Mouse (Mus musculus): Measurements from ENCODE around the gene Hs2st1. TPM values are rescaled to one million over a fixed set of nuclear protein-coding genes. Genes with fewer than 3 reads are reported as not detected.

The Hs2st1 gene
- total RNA-seq, 2 experiments from 2014 or later, result 62.0 to 62.4 TPM

DNA sequence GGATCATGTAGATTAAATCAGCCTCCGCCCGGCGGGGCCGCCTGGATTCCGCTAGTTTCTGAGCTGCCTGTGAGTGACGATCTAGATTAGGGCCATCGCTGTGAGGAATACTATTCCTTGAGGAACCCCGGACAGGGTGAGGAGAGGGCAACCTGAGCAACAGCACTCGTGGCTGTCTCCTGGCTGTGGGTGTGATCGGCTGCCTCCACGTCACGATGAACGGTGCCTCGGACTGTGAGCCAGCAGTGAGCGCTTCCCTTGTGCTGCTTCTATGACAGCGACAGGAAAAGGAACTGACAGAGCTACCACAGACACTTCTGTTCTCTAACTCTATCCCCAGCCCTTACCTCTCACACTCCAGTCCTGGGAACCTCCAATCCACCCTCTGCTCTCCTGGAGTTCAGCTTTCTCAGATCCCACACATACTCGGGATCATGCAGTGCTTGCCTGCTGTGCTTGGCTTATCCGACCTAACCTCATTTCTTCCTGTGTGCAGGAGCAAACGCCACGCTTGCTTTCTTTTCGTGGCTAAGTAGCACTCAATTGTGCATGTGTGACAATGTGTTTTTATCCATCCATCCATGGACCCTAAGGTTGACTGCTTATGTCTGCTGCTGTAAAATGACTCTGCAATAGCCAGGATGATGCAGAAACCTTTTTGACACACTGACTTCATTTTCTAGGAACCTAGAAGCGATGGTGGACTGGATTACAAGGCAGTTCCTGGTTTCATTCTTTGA is 8.3 kb downstream of the Hs2st1 start:
- peak in 1 of 2 experiments; percentile 37 for DNase-seq (ENCODE audit: extremely low spot score in 1 of 2, low spot score in 2 of 2)
- intact Hi-C loops (cut with DNase I), result no loop called here

DNA sequence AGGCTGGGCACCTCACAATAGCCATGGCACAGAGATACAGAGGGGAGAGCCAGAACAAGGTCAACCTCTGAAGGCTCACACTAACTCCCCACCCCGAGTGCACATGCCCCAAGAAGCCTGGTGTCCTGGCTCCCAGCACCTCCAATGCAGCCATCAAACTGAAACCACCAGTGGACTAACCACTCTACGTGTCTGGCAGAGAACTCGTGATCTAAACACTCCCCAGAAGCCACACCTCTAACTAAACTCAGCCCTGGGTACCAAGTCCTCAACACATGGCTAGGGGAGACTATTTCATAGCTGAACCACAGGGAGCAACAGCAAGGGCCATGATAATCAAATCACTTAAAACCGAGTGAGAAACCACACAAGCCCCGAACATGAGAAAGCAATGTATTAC is 11.7 kb downstream of the Hs2st1 start:
- intact Hi-C loops (cut with DNase I), result no loop called here
- DNase-seq (ENCODE audit: extremely low spot score in 1 of 2, low spot score in 2 of 2), result no peak

DNA sequence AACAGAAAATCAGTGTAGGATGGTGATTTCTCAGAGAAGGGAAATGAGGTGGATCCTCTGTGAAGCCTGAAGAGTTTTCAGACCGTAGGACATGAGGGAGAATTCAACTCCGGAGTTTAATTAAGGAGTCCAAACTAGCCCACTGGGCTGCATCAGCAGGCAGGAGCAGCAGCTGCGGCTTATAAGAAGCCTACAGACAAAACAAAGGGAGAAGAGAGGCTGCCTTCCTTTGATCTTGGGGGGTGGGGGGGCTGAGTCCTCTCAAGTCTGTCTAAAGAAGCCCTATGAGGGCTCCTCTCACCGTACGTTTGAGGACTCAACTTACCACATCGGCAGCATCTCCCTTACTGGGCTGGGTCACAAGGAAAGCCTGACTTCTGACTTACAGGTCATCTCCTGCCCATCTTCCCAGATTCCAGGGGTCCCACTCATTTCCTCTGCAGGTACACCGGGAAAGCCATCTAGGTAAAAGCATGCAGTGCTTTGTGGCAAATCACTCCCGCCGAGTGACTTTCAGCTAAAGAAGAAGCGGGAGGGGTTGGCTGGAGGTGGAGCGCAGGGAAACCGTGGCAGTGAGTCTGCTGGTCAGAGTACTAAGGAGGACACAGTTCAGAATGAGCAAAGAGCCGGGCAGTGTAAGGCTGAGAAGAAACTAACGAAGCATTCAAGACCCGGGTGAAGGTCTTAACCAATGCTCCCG is 13.2 kb downstream of the Hs2st1 start:
- no peak for DNase-seq (ENCODE audit: extremely low spot score in 1 of 2, low spot score in 2 of 2)
- intact Hi-C loops (cut with DNase I), result no loop called here

DNA sequence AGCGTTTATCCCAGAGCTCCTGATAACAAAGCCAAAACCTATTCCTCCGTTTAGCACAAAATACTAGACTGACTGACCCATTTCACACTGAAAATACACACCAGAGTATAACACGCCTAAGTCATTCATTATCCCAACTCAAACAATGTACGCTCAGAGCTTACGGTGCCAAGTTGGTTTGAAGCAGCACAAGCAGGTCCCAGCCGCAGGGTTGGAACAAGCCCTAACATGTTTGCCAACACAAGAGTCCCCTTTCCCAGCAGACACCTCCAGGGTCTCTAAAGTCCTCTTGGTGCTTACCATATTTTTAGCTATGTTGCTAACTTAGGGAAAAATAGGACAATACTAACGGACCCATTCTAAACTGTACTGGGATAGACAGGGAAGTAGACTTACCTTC is 14.8 kb downstream of the Hs2st1 start:
- no peak for DNase-seq (ENCODE audit: extremely low spot score in 1 of 2, low spot score in 2 of 2)
- intact Hi-C loops (cut with DNase I), result no loop called here

DNA sequence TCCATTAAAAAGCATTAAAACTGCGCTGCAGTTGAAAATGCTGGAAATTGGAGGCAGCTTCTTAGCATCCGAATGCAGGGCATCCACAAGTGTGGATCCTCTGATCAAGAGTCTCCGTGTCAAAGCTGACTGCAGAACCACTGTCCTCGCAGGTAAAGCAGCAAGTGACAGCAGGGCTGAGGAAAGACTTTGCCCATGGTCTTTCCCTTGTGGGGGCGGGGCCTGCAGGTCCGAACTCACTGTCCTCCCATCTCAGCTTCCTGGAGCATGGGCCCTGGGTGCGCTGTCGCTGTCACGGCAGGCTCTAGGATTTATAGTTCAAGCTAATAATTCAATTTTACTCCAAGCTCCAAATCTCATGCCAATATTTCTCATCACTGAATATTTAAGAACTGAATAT is 15.5 kb downstream of the Hs2st1 start:
- no peak for DNase-seq (ENCODE audit: extremely low spot score in 1 of 2, low spot score in 2 of 2)
- intact Hi-C loops (cut with DNase I), result no loop called here

DNA sequence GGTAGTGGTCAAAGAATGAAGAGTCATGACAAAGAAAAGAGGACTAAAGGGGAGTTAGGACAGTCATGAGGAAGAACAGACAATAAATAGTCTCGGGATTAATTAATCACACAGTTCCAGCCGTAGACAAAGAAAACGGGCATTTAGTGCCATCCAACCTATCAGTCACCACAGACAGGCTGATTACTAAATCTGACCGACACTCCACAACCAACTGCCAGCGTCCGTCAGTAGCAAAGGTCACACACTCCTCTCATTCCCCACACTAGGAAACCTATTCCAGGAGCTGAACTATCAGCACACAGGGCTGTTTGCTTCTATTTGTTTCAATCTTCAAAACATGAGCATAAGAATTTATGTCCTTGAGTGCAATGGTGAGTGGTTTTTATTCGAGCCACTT is 16.0 kb downstream of the Hs2st1 start:
- intact Hi-C loops (cut with DNase I), result no loop called here
- no peak for DNase-seq (ENCODE audit: extremely low spot score in 1 of 2, low spot score in 2 of 2)

DNA sequence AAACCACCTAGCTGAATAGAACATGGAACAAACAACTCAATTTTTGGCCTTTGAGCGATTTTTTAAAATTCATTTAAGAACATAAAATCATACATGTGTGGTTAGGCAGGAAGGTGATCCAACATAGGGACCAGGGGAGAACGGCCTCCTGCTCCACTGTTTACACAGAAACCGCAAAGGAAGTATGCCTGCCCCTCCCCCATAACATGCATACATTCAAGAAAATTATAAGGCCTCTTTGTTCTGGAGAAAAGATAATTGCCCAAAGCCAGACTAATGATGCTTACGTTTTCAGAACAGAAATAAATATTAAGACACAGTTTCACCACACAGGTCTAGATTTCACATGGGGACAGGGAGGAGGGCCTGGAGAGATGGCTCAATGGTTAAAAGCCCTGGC is 18.6 kb downstream of the Hs2st1 start:
- DNase-seq (ENCODE audit: extremely low spot score in 1 of 2, low spot score in 2 of 2), result no peak
- intact Hi-C loops (cut with DNase I), result no loop called here

DNA sequence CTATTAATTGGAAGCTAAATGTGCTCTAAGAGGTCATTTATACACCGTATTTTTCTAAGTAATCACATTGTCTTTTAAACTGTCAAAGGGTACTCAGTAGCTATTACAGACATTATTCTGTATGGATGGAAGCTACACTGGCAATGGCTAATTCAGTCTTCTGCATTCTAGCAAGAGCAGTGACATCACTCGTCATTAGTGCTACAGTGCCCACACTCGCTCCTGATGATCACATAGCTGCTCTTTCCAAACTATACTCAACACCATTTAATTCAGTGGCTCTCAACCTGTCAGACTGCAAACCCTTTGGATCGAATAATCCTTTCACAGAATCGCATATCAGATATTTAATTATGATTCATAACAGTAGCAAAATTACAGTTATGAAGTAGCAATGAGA is 19.3 kb downstream of the Hs2st1 start:
- intact Hi-C loops (cut with DNase I), result no loop called here
- DNase-seq (ENCODE audit: extremely low spot score in 1 of 2, low spot score in 2 of 2), result no peak

DNA sequence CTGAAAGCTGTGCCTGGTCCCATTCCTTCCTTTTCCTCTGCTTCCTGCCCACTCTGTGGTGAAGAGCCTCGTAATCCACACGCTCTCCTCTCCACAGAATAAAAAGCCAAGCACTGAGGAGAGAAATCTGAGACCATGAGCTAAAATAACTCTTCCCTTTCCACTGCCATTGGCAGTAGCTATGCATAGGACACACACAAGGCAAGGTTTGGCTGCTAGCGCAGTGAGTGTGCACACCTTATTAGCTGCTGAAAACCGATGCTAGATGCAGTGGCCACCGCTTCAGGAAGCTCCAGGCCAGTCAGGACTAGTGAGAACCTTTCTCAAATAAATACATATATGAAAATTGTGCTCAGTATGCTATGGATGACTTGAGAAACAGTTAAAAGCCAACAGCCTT is 19.9 kb downstream of the Hs2st1 start:
- intact Hi-C loops (cut with DNase I), result no loop called here
- DNase-seq (ENCODE audit: extremely low spot score in 1 of 2, low spot score in 2 of 2), result no peak

DNA sequence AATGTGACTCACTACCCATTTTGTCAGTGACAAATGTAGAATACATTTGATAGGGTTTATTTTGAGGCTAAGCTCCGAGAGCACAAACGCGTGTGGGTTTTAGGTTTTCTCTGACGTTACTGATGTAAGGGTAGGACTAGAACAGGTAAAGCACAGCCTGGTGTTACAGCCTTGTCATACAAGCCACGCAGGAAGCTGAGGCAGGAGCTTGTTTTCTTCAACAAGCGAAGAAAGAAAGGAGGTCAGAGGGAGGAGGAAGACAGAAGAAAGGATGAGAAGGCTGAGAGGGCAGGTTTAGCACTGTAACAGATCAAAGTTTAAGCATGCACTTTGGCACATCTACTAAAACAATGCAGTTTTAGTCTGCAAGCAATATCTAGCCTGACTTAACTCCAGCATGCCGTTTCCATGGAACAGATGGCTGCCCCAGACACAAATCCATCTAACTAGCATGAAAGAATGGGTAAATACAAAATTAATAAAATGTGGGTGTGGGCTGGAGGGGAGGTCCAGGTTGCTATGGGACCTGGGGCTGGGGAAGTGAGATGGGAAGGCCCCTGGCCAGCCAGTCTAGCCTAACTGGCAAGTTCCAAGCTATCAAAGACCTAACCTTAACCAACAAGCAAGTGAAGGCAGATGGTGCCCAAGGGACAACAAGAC is 21.7 kb downstream of the Hs2st1 start:
- intact Hi-C loops (cut with DNase I), result no loop called here
- DNase-seq (ENCODE audit: extremely low spot score in 1 of 2, low spot score in 2 of 2), result no peak

DNA sequence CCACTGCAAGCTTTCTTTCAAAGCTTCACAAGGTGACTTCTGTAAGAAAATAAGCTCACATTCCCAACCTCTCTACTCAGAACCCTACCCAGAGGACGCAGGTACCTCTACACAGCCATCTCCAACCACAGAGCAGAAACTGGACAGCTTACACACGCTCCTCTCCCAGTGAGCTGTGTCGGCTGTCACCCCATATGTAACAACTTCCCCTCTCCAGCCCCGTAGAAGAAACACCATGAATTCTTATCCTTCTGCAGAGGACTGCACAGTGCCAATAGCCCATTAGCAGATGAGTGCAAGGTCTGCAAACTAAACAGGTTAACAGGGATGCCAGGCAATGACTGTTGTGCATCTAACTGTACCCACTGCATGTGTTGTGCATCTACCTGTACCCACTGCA is 23.5 kb downstream of the Hs2st1 start:
- DNase-seq (ENCODE audit: extremely low spot score in 1 of 2, low spot score in 2 of 2), result no peak
- intact Hi-C loops (cut with DNase I), result no loop called here

DNA sequence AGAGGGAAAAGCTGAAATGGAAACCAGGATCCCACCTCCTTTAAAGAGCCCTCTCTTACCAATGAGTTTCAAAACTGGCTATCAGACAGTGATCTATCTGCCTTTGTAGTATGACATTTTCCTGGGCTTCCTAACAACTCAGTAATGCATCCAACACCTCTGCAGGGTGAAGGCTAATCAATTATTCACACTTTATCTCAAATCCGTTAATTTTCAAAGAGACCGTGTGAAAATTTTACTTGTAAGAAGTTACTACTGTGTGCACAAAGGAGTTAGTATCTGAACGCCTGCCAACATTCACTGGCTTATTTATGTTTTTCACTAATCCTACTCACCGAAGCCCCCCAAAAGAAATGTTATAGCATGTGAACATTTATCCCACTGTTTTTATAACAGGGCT is 24.1 kb downstream of the Hs2st1 start:
- DNase-seq (ENCODE audit: extremely low spot score in 1 of 2, low spot score in 2 of 2), result no peak
- intact Hi-C loops (cut with DNase I), result no loop called here

DNA sequence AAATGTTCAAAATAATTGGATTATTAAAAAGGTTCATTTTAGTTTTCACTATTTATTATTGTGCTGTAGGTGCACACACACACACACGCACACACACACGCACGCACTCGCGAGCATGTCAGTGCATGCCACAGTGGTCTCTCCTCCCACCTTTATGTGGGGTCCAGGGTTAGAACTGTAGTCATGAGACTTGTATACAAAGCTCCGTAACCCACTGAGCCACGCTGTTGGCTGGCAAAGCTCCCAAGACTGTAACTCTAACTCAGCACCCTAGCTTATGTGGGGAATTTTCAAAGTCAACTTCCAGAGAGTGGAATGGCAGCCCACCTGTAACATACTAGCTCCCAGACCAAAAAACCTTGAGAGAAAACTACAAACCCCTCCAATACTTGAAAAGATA is 24.8 kb downstream of the Hs2st1 start:
- intact Hi-C loops (cut with DNase I), result no loop called here
- DNase-seq (ENCODE audit: extremely low spot score in 1 of 2, low spot score in 2 of 2), result no peak

DNA sequence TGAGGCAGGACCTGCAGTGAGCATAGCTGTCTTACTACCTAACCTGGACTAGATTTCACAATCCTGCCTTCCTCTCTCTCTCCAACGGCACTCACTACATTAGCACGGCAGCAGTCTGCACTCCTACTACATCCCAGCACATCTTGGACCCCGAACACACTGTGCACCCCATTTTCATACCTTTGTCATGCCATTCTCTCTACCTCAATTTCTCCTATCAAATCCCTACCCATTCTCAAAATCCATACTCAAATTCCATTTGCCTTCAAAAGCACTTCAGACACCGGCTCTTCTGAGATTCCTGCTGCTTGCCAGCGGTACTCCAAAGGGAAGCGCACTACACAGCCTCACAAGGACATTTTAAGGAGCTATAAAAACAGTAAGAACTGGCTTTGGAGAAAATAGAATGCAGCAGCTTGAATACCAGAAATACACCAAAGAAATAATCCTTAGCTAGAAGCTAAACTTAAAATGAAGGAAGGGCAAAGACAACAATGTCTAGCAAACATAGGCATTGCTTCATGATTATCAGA is 28.0 kb downstream of the Hs2st1 start:
- DNase-seq (ENCODE audit: extremely low spot score in 1 of 2, low spot score in 2 of 2), result no peak
- intact Hi-C loops (cut with DNase I), result no loop called here

DNA sequence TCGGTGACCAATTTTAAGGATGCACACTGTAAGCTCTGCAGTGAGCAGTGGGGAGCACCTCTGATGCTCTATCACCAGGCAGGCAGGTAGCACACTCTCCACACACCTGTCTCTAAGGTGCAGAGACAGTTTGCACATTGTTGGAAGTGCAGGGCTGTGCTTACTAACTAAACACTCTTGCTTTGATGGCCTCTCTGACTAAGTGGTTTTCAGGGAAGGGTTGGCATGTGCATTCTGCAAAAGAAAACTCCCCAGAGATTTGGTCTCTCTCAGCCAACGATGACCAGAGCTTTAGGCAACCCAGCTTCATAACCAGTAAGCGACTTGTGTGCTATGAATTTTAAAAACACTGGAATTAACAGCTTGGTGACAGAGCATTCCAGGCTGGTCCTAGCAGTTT is 29.2 kb downstream of the Hs2st1 start:
- intact Hi-C loops (cut with DNase I), result no loop called here
- no peak for DNase-seq (ENCODE audit: extremely low spot score in 1 of 2, low spot score in 2 of 2)

DNA sequence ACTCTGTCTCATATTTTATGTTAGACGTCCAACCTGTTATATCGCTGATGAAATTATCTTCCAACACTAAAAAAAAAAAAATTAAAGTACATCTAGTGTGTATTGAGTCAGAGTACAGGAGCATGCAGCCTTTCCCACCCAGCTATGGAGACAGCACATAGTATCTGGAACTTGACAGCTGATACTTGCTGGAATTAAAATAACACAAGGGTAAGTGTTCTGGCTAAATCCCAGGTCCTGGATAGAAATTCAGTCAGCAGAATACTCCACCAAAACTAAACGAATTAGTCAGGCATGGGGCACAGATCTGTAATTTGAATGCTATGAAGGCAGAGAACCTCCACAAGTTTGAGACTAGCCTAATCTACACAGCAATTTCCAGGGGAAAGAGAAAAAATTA is 30.9 kb downstream of the Hs2st1 start:
- intact Hi-C loops (cut with DNase I), result no loop called here
- DNase-seq (ENCODE audit: extremely low spot score in 1 of 2, low spot score in 2 of 2), result no peak

DNA sequence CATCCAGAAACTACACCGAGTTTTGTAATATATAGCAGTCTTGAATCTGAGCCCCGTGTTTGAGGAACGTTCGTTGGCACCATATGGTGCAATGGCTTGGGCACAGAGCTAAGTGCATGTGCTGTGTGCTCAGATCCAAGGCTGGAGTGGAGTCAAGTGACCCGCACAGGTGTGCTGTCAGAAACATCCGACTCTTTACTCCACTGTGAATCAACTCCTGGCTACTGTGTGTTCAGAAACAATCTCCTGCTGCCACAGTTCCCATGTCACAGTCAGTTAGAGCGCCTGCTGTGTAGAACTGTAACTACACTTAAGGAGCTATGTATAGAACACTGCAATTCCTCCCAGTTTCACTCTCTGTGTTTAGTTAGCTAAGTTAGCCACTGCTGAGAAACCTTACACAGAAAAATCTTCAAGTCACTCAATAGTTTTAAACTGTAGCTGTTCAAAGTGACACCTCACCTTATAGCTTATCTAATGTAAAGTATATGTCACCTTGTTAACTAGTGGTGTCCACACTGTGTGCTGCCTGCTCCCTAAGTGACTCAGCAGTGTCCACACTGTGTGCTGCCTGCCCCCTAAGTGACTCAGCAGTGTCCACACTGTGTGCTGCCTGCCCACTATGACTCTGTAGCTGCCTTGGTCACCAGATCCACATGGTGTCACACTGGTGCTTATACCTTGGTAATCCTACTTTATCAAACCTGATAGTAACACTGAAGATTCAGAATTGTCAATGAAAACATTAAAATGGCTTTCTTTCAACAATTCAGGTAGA is 32.7 kb downstream of the Hs2st1 start:
- intact Hi-C loops (cut with DNase I), result no loop called here
- no peak for DNase-seq (ENCODE audit: extremely low spot score in 1 of 2, low spot score in 2 of 2)

DNA sequence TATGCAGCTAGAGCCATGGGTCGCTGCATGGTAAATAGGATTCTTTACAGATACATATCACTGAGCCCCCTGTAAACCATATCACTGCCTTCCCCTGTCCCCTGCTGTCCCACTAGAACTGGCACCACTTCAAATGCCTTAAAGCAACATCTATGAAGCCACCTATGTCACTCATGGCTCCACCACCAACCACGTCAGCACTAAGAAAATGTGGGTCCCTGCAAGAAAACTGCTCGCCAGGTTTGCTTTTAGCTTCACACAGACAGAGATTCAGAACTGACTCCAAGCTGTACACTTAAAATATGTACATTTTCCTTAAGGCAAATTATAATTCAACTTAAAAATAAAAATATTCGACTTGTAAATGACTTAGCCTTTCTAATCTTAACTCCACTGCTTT is 34.9 kb downstream of the Hs2st1 start:
- no peak for DNase-seq (ENCODE audit: extremely low spot score in 1 of 2, low spot score in 2 of 2)
- intact Hi-C loops (cut with DNase I), result no loop called here

DNA sequence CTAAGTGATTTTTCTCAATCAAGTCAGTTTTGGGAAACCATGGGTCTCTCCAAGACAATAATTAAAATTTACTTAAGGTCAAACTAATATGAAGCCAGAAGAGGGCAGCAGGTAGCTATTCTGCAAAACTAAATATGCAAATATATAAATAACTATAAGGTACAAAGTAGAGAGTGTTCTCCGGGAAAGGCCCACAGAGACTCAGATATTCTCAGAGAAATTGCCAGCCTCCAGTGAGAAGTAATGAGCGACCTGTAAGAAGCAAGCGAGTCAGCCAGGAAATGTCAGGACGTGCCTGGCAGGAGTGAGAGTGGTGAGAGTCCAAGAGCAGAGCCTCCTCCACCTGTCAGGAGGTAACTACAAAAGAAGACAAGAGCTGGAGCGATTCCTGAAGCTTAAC is 39.0 kb downstream of the Hs2st1 start:
- intact Hi-C loops (cut with DNase I), result loop anchor here (5.0 kb wide), 1 partner anchor 36 kb away; no protein-coding TSS in a partner anchor
- DNase-seq (ENCODE audit: extremely low spot score in 1 of 2, low spot score in 2 of 2), result no peak
